Mouse (Mus musculus): ENCODE measurements at regions not wholly inside any gene's neighbourhood (a gene's known extent, or its start where the extent isn't known, plus 50 kb on each side); places are given as distances from the start of the nearest gene placed in this dataset.

DNA sequence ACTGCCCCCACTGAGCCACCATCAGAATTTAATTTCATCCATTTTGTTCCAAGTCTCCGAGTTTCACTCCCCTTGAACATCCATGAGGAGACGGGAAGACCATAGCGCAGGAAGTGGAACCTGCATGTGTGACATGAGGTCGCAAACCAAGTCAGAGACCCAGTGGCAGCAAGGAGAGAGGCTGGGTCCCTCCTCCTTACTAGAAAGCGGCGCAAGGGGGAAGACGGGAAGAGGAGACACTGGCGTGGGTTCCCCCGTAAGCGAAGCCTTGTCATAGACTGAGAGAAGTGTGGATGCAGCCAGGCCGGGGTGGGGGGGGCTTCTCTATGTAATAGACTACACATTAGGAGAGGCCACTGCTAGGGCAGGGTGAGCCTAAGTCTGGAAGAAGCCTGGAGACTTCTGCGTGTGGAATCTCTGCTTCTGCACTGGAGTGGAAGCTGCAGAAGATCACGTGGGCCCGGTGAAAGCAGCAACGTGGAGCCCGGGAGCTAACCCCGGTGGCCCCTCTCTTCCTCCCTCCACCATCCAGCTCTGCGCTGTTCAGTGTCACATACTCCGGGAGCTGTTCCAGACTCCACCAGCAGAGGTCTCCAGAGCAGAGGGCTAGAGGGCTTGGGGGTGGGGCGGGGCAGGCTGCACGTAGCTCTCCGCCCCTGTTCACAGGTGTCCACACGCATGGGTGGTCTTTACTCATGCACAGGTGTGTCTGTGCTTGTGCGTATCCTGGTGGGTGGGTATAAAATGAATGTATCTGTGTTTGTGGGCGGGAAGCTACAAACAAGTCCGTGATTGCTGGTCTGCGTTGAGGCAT is 159.4 kb downstream of the Zfp36l2 start:
- TF ChIP-seq CTCF (IDR thresholded peaks at IDR 0.05; ENCODE audit: control insufficient read depth, insufficient read depth, low read length) (peak; percentile 91), POLR2A (IDR thresholded peaks at IDR 0.05; ENCODE audit: borderline replicate concordance, control insufficient read depth, low read depth, low read length) (0 out of 2 replicates have a peak, but pooled peaks have one; percentile 14)
